Mouse (Mus musculus) midbrain, embryonic 13.5 days (tissue): ENCODE results near the gene Traf1. TPM values are rescaled to one million over a fixed set of nuclear protein-coding genes. Genes with fewer than 3 reads are reported as not detected.
A peak's percentile ranks its signal among the peaks of the same experiment; 100 is the strongest.

Source experiments
- ATAC-seq: fragments of 200-750 bp; cut with Nextera tagmentation; 2 replicates; pipeline ENCODE4 v1.8.0; 2017; ENCODE audit warnings: mild to moderate bottlenecking, moderate TSS enrichment, moderate library complexity
- H3K27ac ChIP-seq: fragments of 300-500 bp; sonication (generic); 2 replicates; pipeline ENCODE4 v1.5.1; 2015; ENCODE audit warnings: inconsistent platforms, mild to moderate bottlenecking, moderate library complexity
- H3K27me3 ChIP-seq: fragments of 300-500 bp; sonication (generic); 2 replicates; pipeline ENCODE4 v1.6.1; 2015; ENCODE audit warnings: mild to moderate bottlenecking, inconsistent platforms
- H3K36me3 ChIP-seq: fragments of 300-500 bp; sonication (generic); 2 replicates; pipeline ENCODE4 v1.6.1; 2015; ENCODE audit warnings: mild to moderate bottlenecking, inconsistent platforms
- H3K4me1 ChIP-seq: fragments of 300-500 bp; sonication (generic); replicated peaks from 2 replicates; pipeline ENCODE4 v1.6.1; 2015; ENCODE audit warnings: inconsistent platforms
- H3K4me2 ChIP-seq: fragments of 300-500 bp; sonication (generic); replicated peaks from 2 replicates; pipeline ENCODE4 v1.6.1; 2015; ENCODE audit warnings: moderate library complexity, mild to moderate bottlenecking, inconsistent platforms
- H3K4me3 ChIP-seq: fragments of 300-500 bp; sonication (generic); replicated peaks from 2 replicates; pipeline ENCODE4 v1.5.1; 2015; ENCODE audit warnings: mild to moderate bottlenecking, inconsistent platforms
- H3K9ac ChIP-seq: fragments of 300-500 bp; sonication (generic); replicated peaks from 2 replicates; pipeline ENCODE4 v1.6.1; 2015; ENCODE audit warnings: mild to moderate bottlenecking, inconsistent platforms
- H3K9me3 ChIP-seq: fragments of 300-500 bp; sonication (generic); 2 replicates; pipeline ENCODE4 v1.6.1; 2016; ENCODE audit warnings: mild to moderate bottlenecking, inconsistent platforms
- WGBS: fragments of 180-500 bp; shearing (Covaris S2); methylation state at CpG from one replicate; pipeline ENCODE4 v1.1.7; 2015; 5-methylcytosine and 5-hydroxymethylcytosine counted together
- polyA plus RNA-seq: library from polyadenylated mRNA; unstranded; fragments of >200 nt; fragmentation: Nextera tagmentation; extraction: Ambion mirVana; gene quantifications from 2 replicates; pipeline ENCODE4 v1.2.1, GENCODE M21; 2015

The Traf1 gene
- polyA plus RNA-seq, 1 experiment from 2014 or later: 0.59 TPM

- Histone ChIP-seq H3K9me3 (no peaks in the 10 kb centered on the region), H3K4me1 (peaks cover 14% of the 10 kb centered on the region), H3K4me2 (no peak overlapping the region), H3K9ac (no peak overlapping the region), H3K27me3 (no peaks in the 10 kb centered on the region), H3K27ac (no peak overlapping the region), H3K4me3 (no peak overlapping the region), H3K36me3 (no peaks in the 10 kb centered on the region)
- ATAC-seq: no peak
- 60% methylated on average over 3 of the region's 3 CpGs for WGBS
Measured at GRCm38 (mm10) chr2:34979459-34980011, 18.0 kb upstream of the Traf1 start.

- no peak overlapping the region for H3K4me3 ChIP-seq
- no peaks in the 10 kb centered on the region for H3K27me3 ChIP-seq
- H3K9me3 ChIP-seq: no peaks in the 10 kb centered on the region
- no peak for ATAC-seq
- H3K9ac ChIP-seq: no peak overlapping the region
- H3K4me1 ChIP-seq: peaks cover 14% of the 10 kb centered on the region
- no peak overlapping the region for H3K27ac ChIP-seq
- H3K36me3 ChIP-seq: no peaks in the 10 kb centered on the region
- H3K4me2 ChIP-seq: no peak overlapping the region
- WGBS: 96% methylated on average over 2 of the region's 2 CpGs
Measured at GRCm38 (mm10) chr2:34978226-34978625, 16.7 kb upstream of the Traf1 start.

GRCm38 (mm10) chr2:34976945-34977658 lies 15.5 kb upstream of the Traf1 start:
- Histone ChIP-seq H3K4me1 (peaks cover 6% of the 10 kb centered on the region; the same call in 1 of the 2 replicates), H3K27ac (no peak overlapping the region), H3K9ac (no peak overlapping the region), H3K27me3 (no peaks in the 10 kb centered on the region), H3K36me3 (no peaks in the 10 kb centered on the region), H3K4me3 (no peak overlapping the region), H3K4me2 (no peak overlapping the region), H3K9me3 (no peaks in the 10 kb centered on the region)
- no peak for ATAC-seq
- 87% methylated on average over 8 of the region's 8 CpGs for WGBS

- ATAC-seq: no peak
- H3K4me2 ChIP-seq: no peak overlapping the region
- no peak overlapping the region for H3K27ac ChIP-seq
- H3K9ac ChIP-seq: no peak overlapping the region
- no peaks in the 10 kb centered on the region for H3K9me3 ChIP-seq
- 92% methylated on average over 6 of the region's 6 CpGs for WGBS
- no peaks in the 10 kb centered on the region for H3K27me3 ChIP-seq
- H3K4me3 ChIP-seq: no peak overlapping the region
- no peaks in the 10 kb centered on the region for H3K36me3 ChIP-seq
- H3K4me1 ChIP-seq: no peaks in the 10 kb centered on the region
Measured at GRCm38 (mm10) chr2:34976447-34976846, 14.9 kb upstream of the Traf1 start.

GRCm38 (mm10) chr2:34973087-34973486 lies 11.5 kb upstream of the Traf1 start:
- Histone ChIP-seq H3K9me3 (no peaks in the 10 kb centered on the region), H3K4me3 (no peak overlapping the region), H3K9ac (no peak overlapping the region), H3K4me2 (no peak overlapping the region), H3K4me1 (no peaks in the 10 kb centered on the region), H3K27me3 (no peaks in the 10 kb centered on the region), H3K36me3 (no peaks in the 10 kb centered on the region), H3K27ac (no peak overlapping the region)
- 91% methylated on average over 8 of the region's 8 CpGs for WGBS
- no peak for ATAC-seq

GRCm38 (mm10) chr2:34971080-34971888 lies 9.7 kb upstream of the Traf1 start:
- Histone ChIP-seq H3K36me3 (no peaks in the 10 kb centered on the region), H3K27me3 (no peaks in the 10 kb centered on the region), H3K4me2 (no peak overlapping the region), H3K9me3 (no peaks in the 10 kb centered on the region), H3K4me1 (no peaks in the 10 kb centered on the region), H3K27ac (no peak overlapping the region), H3K9ac (no peak overlapping the region), H3K4me3 (no peak overlapping the region)
- WGBS: 80% methylated on average over 11 of the region's 11 CpGs
- no peak for ATAC-seq

GRCm38 (mm10) chr2:34970092-34970750 lies 8.6 kb upstream of the Traf1 start:
- Histone ChIP-seq H3K9ac (no peak overlapping the region), H3K4me2 (no peak overlapping the region), H3K27ac (no peak overlapping the region), H3K4me1 (0 out of 2 replicates have a peak, but pooled peaks cover 4% of the 10 kb centered on the region), H3K27me3 (no peaks in the 10 kb centered on the region), H3K9me3 (no peaks in the 10 kb centered on the region), H3K4me3 (no peak overlapping the region), H3K36me3 (no peaks in the 10 kb centered on the region)
- WGBS: 39% methylated on average over 9 of the region's 9 CpGs
- no peak for ATAC-seq

GRCm38 (mm10) chr2:34969166-34969565 lies 7.6 kb upstream of the Traf1 start:
- 0 out of 2 replicates have a peak, but pooled peaks have one; percentile 50 for ATAC-seq
- Histone ChIP-seq H3K9ac (no peak overlapping the region), H3K4me2 (no peak overlapping the region), H3K27me3 (no peaks in the 10 kb centered on the region), H3K9me3 (no peaks in the 10 kb centered on the region), H3K36me3 (no peaks in the 10 kb centered on the region), H3K4me1 (0 out of 2 replicates have a peak, but pooled peaks cover 4% of the 10 kb centered on the region), H3K4me3 (no peak overlapping the region), H3K27ac (no peak overlapping the region)
- 77% methylated on average over 7 of the region's 7 CpGs for WGBS

- Histone ChIP-seq H3K4me2 (no peak overlapping the region), H3K27me3 (no peaks in the 10 kb centered on the region), H3K9me3 (no peaks in the 10 kb centered on the region), H3K27ac (no peak overlapping the region), H3K4me3 (no peak overlapping the region), H3K4me1 (0 out of 2 replicates have a peak, but pooled peaks cover 4% of the 10 kb centered on the region), H3K9ac (no peak overlapping the region), H3K36me3 (no peaks in the 10 kb centered on the region)
- ATAC-seq: no peak
- 90% methylated on average over 8 of the region's 8 CpGs for WGBS
Measured at GRCm38 (mm10) chr2:34966243-34966934, 4.8 kb upstream of the Traf1 start.

GRCm38 (mm10) chr2:34965806-34966205 lies 4.2 kb upstream of the Traf1 start:
- H3K9ac ChIP-seq: no peak overlapping the region
- ATAC-seq: no peak
- no peak overlapping the region for H3K4me2 ChIP-seq
- 0 out of 2 replicates have a peak, but pooled peaks cover 4% of the 10 kb centered on the region for H3K4me1 ChIP-seq
- no peaks in the 10 kb centered on the region for H3K9me3 ChIP-seq
- H3K27me3 ChIP-seq: no peaks in the 10 kb centered on the region
- H3K4me3 ChIP-seq: no peak overlapping the region
- 61% methylated on average over 8 of the region's 8 CpGs for WGBS
- H3K27ac ChIP-seq: no peak overlapping the region
- H3K36me3 ChIP-seq: no peaks in the 10 kb centered on the region

- WGBS: 44% methylated on average over 9 of the region's 9 CpGs
- no peak overlapping the region for H3K4me3 ChIP-seq
- no peak for ATAC-seq
Measured at GRCm38 (mm10) chr2:34965293-34965692, 3.7 kb upstream of the Traf1 start.

More at GRCm38 (mm10) chr2:34965293-34965692, 3.7 kb upstream of the Traf1 start:
- no peaks in the 10 kb centered on the region for H3K27me3 ChIP-seq
- no peaks in the 10 kb centered on the region for H3K36me3 ChIP-seq
- no peak overlapping the region for H3K4me2 ChIP-seq
- no peak overlapping the region for H3K9ac ChIP-seq
- no peak overlapping the region for H3K27ac ChIP-seq
- H3K4me1 ChIP-seq: 0 out of 2 replicates have a peak, but pooled peaks cover 4% of the 10 kb centered on the region
- H3K9me3 ChIP-seq: no peaks in the 10 kb centered on the region
